Mouse (Mus musculus): ENCODE measurements at regions not wholly inside any gene's neighbourhood (a gene's known extent, or its start where the extent isn't known, plus 50 kb on each side); places are given as distances from the start of the nearest gene placed in this dataset.

DNA sequence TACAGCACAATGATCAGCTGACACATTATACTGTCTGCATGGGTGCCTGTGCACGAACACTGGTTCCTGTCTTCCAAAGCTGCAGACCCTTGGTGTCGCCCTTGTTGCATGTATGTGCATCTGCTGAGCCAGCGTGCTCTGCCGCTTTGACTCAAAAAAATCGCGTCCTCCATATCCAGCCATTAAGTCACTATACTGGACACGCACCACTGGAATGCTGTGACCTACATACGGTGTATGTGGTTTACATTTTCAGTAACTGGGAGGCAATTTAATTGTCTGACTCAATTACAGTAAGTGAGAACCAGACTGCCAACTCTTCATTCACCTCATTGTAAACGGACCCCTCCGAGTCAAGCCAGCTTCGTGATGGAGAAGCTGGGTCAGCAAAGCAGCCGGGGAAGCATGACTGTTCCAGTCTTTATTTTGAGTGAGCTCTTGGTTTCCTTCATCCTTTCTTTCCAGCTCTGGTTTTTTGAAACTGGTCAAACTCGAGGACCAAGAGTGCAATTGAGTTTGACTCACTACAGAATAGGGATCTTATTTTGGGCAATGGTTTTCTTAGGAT, 448.9 kb downstream of the Col12a1 start:
- in situ Hi-C loops (cut with MboI; ENCODE audit: low pct_unique_long_range_greater_than_20kb in 1 of 2, low sequenced_read_pairs in 2 of 2, unreplicated experiment in 1 of 2), result no loop called here

DNA sequence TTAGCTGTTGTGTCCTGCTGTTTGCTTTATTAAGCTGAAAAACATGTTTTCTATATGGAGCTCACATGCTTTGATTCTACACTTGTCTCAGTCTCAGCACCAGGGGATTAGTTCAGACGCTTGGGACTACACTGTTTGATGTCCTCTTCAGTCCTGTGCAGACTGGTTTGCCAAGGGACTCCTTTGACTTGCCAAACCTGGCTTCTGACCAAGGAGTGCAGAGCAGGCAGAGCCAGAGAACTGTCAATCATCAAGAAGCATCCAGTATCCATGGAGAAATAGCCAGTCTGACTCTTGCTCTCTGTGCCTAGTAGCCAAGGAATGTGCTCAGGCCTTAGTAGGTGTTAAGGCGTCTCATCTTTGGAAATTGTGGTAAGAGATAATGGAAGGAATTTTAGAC, 448.4 kb downstream of the Col12a1 start:
- in situ Hi-C loops (cut with MboI; ENCODE audit: low pct_unique_long_range_greater_than_20kb in 1 of 2, low sequenced_read_pairs in 2 of 2, unreplicated experiment in 1 of 2), result no loop called here

DNA sequence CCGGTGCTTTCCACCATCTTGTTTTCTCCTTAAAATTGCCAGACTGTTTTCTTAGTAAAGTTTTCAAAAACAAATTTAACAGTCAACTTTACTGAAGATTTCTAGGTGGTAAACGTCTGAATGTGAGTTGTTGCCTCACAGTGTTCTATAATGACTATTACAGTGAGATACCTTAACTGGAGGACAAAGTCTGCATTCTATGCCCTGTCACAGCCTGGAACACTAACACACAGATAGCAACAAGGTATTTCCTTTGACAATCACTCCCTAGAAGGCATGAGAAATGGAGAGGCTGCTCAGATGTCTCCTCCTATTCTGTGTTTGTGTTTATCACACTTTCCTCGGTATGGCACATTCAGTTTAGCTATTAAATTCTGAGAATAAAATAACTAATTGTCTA, 430.8 kb downstream of the Col12a1 start:
- in situ Hi-C loops (cut with MboI; ENCODE audit: low pct_unique_long_range_greater_than_20kb in 1 of 2, low sequenced_read_pairs in 2 of 2, unreplicated experiment in 1 of 2), result no loop called here

DNA sequence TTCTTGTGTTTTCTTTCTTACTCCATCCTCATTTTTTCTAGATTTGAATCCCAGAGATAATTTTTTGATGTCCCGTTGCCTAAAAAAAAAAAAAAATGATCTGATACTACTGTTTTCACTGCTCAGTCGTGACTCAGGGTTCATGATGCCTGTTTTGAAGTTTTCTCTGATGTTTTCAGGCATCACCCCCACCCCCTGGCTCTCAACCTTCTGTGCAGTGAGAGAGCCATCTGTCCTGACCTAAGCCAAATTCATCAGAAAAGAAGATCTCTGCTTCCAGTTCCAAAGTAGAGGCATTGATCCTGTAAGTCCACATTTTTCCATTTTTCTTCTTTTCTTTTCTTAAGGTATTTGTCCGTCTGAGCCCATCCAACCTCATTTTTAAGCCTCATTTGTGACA, 423.3 kb downstream of the Col12a1 start:
- in situ Hi-C loops (cut with MboI; ENCODE audit: low pct_unique_long_range_greater_than_20kb in 1 of 2, low sequenced_read_pairs in 2 of 2, unreplicated experiment in 1 of 2), result no loop called here

DNA sequence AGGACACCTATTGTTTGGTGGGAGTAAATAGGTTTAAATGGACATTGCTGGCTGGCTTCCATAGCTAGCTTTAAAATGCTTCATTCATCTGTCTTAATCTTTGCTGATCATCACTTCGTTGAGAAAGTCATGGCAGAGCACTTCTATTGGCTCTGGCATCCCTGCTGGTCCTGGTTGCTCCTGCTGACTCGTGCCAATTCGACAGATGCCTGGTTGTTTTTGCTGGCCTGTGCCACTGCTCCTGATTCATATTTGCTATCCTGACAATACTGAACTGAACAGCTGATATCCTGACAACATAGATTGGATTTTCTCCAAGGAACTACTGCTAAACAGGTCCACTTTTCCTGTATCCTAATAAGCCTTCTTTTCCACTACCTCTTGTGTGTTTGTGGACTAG, 417.1 kb downstream of the Col12a1 start:
- in situ Hi-C loops (cut with MboI; ENCODE audit: low pct_unique_long_range_greater_than_20kb in 1 of 2, low sequenced_read_pairs in 2 of 2, unreplicated experiment in 1 of 2), result no loop called here

DNA sequence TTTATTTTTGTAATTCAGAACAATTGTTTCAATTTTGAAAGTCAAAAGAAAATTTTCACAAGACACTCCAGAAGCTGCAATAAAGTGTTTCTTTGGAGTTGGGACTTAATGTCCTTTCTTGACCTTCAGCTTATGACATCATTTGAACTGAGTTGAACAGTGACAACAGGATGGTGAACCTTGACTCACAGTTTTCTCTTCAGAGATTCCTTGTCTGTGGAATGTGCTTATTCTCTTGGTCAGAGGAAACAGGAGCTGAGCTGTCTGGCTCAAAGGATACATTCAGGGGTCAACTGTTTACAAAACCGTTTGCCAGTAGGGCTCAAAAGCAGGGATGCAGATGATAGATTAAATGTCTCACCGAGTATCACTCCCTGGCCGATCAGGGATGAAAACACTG, 408.0 kb downstream of the Col12a1 start:
- in situ Hi-C loops (cut with MboI; ENCODE audit: low pct_unique_long_range_greater_than_20kb in 1 of 2, low sequenced_read_pairs in 2 of 2, unreplicated experiment in 1 of 2), result no loop called here

DNA sequence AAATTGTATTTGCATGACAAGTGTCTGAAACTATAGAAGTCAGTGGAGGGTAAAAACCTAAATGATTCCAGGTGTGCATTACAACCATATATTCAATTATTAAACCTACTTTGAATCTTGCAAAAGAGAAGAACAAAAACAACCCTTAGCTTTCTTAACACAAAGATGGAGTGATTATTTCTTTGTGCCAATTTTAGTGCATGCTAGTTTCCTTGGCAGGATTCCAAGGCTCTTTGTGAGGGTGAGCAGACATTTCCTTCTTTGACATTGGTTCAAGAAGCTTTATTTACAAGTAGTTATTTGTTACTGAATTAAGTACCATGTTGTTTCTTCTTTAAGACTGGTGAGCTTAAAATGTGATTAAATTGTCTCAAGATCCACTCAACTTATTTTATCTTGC, 401.2 kb downstream of the Col12a1 start:
- in situ Hi-C loops (cut with MboI; ENCODE audit: low pct_unique_long_range_greater_than_20kb in 1 of 2, low sequenced_read_pairs in 2 of 2, unreplicated experiment in 1 of 2), result no loop called here

DNA sequence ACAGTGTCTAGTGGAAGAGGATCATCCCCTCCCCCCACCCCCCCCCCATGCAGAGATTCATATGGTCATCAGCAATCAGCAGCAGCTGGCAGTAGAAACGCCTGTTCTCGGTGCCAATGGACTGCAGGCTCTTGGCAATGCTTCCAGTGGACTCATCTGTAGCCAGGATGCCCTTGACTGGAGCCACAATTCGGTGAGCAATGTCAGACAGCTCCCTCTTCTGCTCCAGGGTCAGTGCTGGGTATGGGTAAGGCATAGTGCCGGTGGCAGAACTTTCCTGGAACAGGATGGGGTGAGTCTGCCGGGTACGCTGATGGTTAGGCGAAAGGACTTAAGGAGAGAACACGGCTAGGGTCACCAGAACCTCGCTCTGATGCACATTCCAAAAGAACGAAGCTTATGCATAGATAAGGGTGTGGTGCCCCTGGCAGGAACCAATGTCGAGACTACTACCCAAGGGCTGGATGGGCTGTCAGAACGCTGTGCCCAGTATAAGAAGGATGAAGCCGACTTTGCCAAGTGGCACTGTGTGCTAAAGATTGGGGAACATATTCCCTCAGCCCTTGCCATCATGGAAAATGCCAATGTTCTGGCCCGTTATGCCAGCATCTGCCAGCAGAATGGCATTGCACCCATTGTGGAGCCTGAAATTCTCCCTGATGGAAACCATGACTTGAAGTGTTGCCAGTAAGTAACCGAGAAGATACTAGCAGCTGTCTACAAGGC, 372.1 kb downstream of the Col12a1 start:
- in situ Hi-C loops (cut with MboI; ENCODE audit: low pct_unique_long_range_greater_than_20kb in 1 of 2, low sequenced_read_pairs in 2 of 2, unreplicated experiment in 1 of 2), result no loop called here

DNA sequence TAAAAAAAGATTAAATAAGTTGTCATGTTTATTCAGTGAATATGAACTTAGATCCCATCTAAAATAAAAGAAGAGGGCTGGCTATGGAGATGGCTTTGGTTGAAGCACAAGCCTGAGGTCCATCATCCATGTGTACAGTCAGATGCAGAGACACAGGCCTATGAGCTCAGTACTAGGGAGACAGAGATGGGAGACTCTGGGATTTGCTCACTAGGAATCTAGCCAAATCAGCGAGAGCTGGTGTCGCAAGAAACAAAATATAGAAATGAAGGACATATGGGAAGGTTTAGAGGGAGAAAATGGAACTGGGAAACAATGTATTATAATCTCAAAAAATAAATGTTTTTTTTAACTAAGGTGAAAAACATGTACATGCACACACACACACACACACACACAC, 326.6 kb downstream of the Col12a1 start:
- in situ Hi-C loops (cut with MboI; ENCODE audit: low pct_unique_long_range_greater_than_20kb in 1 of 2, low sequenced_read_pairs in 2 of 2, unreplicated experiment in 1 of 2), result no loop called here

DNA sequence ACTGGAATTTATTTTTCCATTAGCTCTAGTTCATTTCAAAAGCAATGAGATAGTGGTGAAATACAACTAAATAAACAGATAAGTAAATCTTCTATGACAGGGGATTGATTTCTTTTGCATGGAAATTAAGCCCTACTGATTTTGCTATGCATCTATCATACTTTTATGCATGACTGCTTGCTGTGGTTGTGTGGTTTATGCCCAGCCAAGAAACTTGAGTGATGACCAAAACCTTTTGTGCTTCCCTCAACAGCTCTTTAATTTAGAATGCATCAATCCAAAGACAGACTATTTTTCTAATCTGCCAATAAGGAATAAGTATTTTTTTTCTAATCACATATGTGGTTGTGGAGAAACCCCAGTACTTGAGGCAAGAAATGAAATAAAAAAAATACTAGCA, 303.6 kb downstream of the Col12a1 start:
- in situ Hi-C loops (cut with MboI; ENCODE audit: low pct_unique_long_range_greater_than_20kb in 1 of 2, low sequenced_read_pairs in 2 of 2, unreplicated experiment in 1 of 2), result no loop called here

DNA sequence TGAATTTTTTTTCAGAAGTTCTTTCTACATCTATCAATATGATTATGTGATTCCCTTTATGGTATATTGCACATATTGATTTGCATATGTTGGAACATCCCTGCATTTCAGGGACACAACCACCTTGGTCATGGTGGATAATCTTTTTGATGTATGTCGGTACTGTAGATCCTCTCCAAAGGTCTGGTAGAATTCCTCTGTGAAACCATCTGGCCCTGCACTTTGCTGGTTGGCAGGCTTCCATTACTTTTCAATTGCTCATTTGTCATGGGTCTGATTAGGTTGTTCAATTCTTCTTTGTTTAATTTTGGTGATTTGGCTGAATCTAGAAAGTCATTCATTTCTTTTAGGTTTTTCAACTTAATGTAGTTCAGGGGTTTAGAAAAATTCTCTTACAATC, 288.2 kb downstream of the Col12a1 start:
- in situ Hi-C loops (cut with MboI; ENCODE audit: low pct_unique_long_range_greater_than_20kb in 1 of 2, low sequenced_read_pairs in 2 of 2, unreplicated experiment in 1 of 2), result no loop called here

DNA sequence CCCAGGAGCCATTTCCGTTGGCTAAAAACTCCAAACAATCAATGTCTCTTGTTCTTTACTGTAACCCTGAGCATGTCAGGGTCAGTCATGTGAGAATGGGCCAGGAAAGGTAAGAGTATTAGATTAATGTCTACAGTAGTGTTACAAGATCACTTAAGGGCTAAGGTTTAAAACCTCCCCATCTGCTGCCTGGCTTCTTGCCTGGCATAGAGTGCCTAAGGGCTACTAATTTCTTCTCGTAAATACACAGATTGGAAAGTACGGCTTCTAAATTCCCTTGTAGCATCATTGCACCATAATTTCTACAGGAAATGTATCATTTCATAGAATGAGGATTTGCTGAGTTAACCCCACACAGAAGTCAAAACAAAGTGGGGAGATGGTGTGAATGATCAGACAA, 281.0 kb downstream of the Col12a1 start:
- in situ Hi-C loops (cut with MboI; ENCODE audit: low pct_unique_long_range_greater_than_20kb in 1 of 2, low sequenced_read_pairs in 2 of 2, unreplicated experiment in 1 of 2), result no loop called here

DNA sequence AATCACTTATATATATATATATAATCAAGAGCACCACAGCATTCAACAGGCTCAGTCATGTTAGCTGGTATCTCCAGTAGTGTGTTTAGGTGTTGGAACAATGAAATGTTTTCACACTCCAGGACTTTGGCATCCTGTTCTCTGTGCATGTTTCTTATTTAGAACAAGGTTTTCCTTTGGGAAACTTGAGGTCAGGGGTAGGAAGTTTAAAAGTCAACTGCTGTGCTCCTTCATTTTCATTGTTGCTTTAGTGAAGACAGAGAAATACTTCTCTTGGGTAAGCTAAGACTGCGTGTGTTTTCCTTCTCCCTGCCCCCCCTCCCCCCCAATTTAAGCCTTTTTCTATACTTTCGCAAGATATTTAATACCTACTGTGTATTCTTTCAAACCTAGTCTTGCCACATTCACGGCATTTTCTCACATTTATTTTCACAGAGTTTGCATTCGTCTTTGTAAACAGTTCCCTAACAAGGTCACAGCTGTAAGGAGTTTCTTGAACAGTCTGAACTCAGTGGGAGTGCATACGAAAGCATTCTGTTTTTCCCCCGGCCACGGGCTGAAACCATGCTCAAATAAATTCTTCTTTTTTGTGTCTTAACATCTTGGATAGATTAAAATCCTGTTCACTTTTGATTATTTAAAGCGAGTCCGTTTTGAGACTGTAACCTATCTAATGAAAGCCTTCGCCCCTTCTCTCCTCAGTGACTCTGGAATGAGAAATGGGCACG, 279.2 kb downstream of the Col12a1 start:
- in situ Hi-C loops (cut with MboI; ENCODE audit: low pct_unique_long_range_greater_than_20kb in 1 of 2, low sequenced_read_pairs in 2 of 2, unreplicated experiment in 1 of 2), result no loop called here

DNA sequence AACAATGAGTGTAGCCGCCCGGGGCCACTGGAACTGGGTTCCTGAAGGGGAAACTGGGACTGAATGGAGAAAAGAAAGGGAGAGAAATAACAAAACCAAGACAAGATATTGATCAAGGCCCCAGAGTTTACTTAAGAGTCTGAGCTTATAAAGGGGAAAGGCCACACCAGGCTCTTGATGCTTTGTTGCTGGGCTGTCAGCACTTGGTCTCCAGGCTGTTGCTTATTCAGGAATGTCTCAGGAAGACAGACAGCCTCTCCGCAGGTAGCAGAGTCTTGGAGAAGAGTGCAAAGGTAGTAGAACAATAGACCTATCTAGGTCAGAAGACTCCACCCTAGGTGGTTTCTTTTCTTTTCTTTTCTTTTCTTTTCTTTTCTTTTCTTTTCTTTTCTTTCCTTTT, 263.4 kb downstream of the Col12a1 start:
- in situ Hi-C loops (cut with MboI; ENCODE audit: low pct_unique_long_range_greater_than_20kb in 1 of 2, low sequenced_read_pairs in 2 of 2, unreplicated experiment in 1 of 2), result no loop called here

DNA sequence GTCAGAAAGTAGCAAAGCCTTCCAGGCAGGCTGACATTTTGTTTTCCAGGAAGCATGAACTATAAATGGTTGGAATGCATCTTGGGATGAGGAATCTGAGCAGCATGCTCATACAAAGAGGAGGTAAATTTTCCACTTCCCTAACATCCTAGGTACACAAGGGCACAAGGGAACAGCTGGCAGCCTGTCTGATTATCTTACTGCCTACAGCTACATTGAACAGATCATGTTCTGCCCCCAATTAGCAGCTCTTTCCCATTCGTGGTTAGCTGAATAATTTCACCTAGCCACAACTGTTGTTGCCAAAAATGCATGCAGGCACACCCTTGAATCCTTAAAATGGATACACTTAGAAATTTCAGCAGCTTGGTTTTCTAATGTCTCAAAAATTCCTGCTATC, 239.5 kb downstream of the Col12a1 start:
- in situ Hi-C loops (cut with MboI; ENCODE audit: low pct_unique_long_range_greater_than_20kb in 1 of 2, low sequenced_read_pairs in 2 of 2, unreplicated experiment in 1 of 2), result no loop called here

DNA sequence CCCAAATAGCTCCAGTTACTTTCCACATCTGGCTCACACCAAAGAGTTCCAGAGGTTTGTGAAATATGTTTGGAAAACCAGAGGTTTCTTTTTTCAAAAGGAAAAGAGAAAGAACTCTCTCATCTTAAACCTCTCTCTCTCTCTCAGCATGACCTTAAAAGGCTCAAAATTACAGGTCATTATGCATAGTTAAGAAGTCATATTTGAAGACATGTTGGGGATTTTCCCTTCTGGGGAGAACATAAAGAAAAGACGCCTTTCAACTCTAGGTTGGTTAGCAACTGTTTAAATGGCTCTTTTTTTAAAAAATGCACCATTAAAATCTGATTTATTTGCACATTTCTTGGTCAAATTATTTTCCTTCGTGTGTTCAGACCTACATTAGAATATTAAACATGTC, 218.4 kb downstream of the Col12a1 start:
- in situ Hi-C loops (cut with MboI; ENCODE audit: low pct_unique_long_range_greater_than_20kb in 1 of 2, low sequenced_read_pairs in 2 of 2, unreplicated experiment in 1 of 2), result no loop called here

DNA sequence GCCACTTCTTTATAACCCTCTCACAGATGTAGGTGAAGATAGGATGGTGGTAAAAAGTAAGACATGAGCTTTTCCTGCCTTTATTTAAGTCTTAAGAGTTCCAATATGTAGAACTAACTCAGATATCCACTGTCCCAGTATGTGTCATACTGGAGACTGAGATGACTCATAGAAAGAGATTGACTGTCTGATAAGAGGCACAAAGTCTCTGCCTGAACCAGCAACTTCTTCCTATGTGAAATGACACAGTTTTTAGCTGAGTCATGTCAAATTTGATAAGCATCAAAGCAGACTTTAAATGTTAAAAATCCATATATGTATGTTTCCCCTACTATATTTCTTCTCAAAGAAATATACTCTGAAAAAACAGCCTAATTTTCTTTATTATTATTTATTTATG, 216.6 kb downstream of the Col12a1 start:
- in situ Hi-C loops (cut with MboI; ENCODE audit: low pct_unique_long_range_greater_than_20kb in 1 of 2, low sequenced_read_pairs in 2 of 2, unreplicated experiment in 1 of 2), result no loop called here

DNA sequence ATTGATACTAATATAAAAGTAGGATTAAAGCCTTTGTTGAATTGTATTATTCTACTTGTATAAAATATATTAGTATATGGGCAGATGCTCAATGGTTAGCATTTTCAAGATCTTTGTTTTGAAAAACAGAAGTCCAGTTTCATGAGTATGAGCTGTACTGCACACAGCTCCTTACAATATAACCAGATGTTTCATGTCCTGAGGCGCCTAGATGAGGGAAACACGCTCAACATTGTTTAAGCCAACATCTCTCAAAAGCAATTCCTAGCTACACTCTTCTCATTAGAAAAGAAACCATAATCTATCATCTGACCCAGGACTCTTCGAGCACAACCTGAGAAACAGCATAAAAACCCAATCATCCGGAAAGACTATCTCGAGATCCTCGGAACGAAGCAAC, 202.2 kb downstream of the Col12a1 start:
- in situ Hi-C loops (cut with MboI; ENCODE audit: low pct_unique_long_range_greater_than_20kb in 1 of 2, low sequenced_read_pairs in 2 of 2, unreplicated experiment in 1 of 2), result no loop called here

DNA sequence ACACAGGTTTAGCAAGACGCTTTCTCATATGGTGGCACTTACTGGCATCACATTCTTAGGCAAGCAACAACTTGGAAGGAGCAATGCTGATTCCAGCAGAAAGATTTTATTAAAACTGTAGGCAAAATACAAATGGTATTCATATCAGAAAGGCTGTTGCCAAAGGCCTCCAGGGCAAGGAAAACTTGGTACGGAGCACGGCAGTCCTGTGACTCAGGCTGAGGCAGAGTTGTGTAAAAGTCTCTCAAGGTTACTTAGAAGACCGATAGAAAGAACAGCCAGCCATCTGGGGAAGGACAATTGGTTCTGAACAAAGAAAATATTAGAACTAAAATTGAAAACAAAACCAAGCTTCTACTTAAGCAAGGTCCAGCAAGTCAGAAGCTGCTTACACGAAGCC, 201.2 kb downstream of the Col12a1 start:
- in situ Hi-C loops (cut with MboI; ENCODE audit: low pct_unique_long_range_greater_than_20kb in 1 of 2, low sequenced_read_pairs in 2 of 2, unreplicated experiment in 1 of 2), result no loop called here

DNA sequence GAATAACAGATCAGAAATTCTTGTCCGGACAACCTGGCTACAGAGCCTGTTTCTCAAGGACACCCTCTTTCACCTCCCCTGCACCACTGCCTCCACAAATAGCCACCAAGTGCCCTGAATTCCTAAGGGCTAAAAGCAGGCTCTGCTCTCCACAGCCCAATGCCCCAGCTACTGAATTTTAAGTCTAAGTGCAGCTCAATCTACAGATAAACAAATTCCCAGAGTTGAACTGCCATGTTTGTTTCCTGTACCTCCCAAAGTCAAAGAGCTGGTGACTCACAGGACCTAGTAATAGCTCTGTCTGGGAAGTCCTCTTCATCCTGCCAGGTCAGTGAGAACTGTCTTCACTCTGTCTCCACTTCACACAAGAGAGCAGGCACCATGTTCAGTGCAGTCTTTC, 200.0 kb downstream of the Col12a1 start:
- in situ Hi-C loops (cut with MboI; ENCODE audit: low pct_unique_long_range_greater_than_20kb in 1 of 2, low sequenced_read_pairs in 2 of 2, unreplicated experiment in 1 of 2), result no loop called here
